Mouse (Mus musculus) liver, postnatal 0 days (tissue): ENCODE data around the gene Gria1. TPM values are rescaled to one million over a fixed set of nuclear protein-coding genes. Genes with fewer than 3 reads are reported as not detected.

Source experiments
- ATAC-seq: fragments of 200-750 bp; cut with Nextera tagmentation; 2 replicates; pipeline ENCODE4 v1.8.0; 2017; ENCODE audit warnings: mild to moderate bottlenecking, moderate library complexity
- DNase-seq: peaks from one replicate; pipeline ENCODE4 v3.0.0-alpha.2; 2016
- H3K27ac ChIP-seq: fragments of 300-500 bp; sonication (generic); 2 replicates; pipeline ENCODE4 v1.5.1; 2014; ENCODE audit warnings: antibody characterized with exemption, moderate library complexity, mild to moderate bottlenecking, low read depth
- H3K27me3 ChIP-seq: fragments of 300-500 bp; sonication (generic); 2 replicates; pipeline ENCODE4 v1.6.1; 2014; ENCODE audit warnings: low read length, control low read depth, mixed read lengths; ENCODE audit not compliant: insufficient read depth
- H3K36me3 ChIP-seq: fragments of 300-500 bp; sonication (generic); replicated peaks from 2 replicates; pipeline ENCODE4 v1.6.1; 2014; ENCODE audit warnings: mild to moderate bottlenecking, control low read depth, low read length, moderate library complexity, mixed read lengths; ENCODE audit not compliant: insufficient read depth
- H3K4me1 ChIP-seq: fragments of 300-500 bp; sonication (generic); 2 replicates; pipeline ENCODE4 v1.6.1; 2014; ENCODE audit warnings: antibody characterized with exemption, mild to moderate bottlenecking, control low read depth; ENCODE audit not compliant: insufficient read depth
- H3K4me2 ChIP-seq: fragments of 300-500 bp; sonication (generic); 2 replicates; pipeline ENCODE4 v1.6.1; 2014; ENCODE audit warnings: low read depth, mild to moderate bottlenecking, low read length, moderate library complexity, mixed read lengths
- H3K4me3 ChIP-seq: fragments of 300-500 bp; sonication (generic); 2 replicates; pipeline ENCODE4 v1.5.1; 2014; ENCODE audit warnings: low read depth, low read length
- H3K9ac ChIP-seq: fragments of 300-500 bp; sonication (generic); replicated peaks from 2 replicates; pipeline ENCODE4 v1.6.1; 2014; ENCODE audit warnings: mild to moderate bottlenecking, moderate library complexity
- H3K9me3 ChIP-seq: fragments of 300-500 bp; sonication (generic); 2 replicates; pipeline ENCODE4 v1.6.1; 2016; ENCODE audit warnings: mild to moderate bottlenecking, control low read depth, low read length, mixed read lengths
- CTCF ChIP-seq: sonication (generic); IDR thresholded peaks from 2 replicates; pipeline ENCODE4 v1.5.1; 2016; ENCODE audit warnings: antibody characterized with exemption, low read depth
- EP300 ChIP-seq: IDR thresholded peaks from 2 replicates; pipeline ENCODE4 v1.6.1; 2016; ENCODE audit warnings: antibody characterized with exemption, low read depth, mild to moderate bottlenecking
- WGBS: fragments of 180-500 bp; shearing (Covaris S2); extraction: QIAGEN DNeasy Blood & Tissue Kit; methylation state at CpG from one replicate; pipeline ENCODE4 v1.1.7; 2014; ENCODE audit not compliant: insufficient replicate concordance; 5-methylcytosine and 5-hydroxymethylcytosine counted together
- polyA plus RNA-seq: library from polyadenylated mRNA; unstranded; fragments of >200 nt; fragmentation: Nextera tagmentation; extraction: Ambion mirVana; gene quantifications from 2 replicates; pipeline ENCODE4 v1.2.1, GENCODE M21; 2015

The Gria1 gene
- not detected in 2 replicates for polyA plus RNA-seq

GRCm38 (mm10) chr11:57011024-57011690, at the start of gene Gria1:
Gene Gria1 (plus strand): TSS chr11:57011387.
- H3K27me3 ChIP-seq, result no peaks in the 10 kb centered on the region
- DNase-seq (no peak), ATAC-seq (no peak)
- WGBS, result 29% methylated on average over 6 of the region's 6 CpGs
- no peaks in the 10 kb centered on the region for H3K36me3 ChIP-seq
- TF ChIP-seq EP300 (no peak), CTCF (no peak)
- H3K9me3 ChIP-seq, result no peaks in the 10 kb centered on the region
- H3K4me2 ChIP-seq, result no peak within 1 kb of the TSS
- H3K27ac ChIP-seq, result no peak within 1 kb of the TSS
- H3K4me3 ChIP-seq, result no peak within 1 kb of the TSS
- no peaks in the 10 kb centered on the region for H3K4me1 ChIP-seq
- no peak within 1 kb of the TSS for H3K9ac ChIP-seq

GRCm38 (mm10) chr11:56961751-56962150, 49.4 kb upstream of the Gria1 start:
- DNase-seq (no peak), ATAC-seq (no peak)
- H3K9me3 ChIP-seq, result no peaks in the 10 kb centered on the region
- no peaks in the 10 kb centered on the region for H3K36me3 ChIP-seq
- 83% methylated on average over 3 of the region's 3 CpGs for WGBS
- no peak overlapping the region for H3K9ac ChIP-seq
- no peaks in the 10 kb centered on the region for H3K27me3 ChIP-seq
- H3K4me1 ChIP-seq, result no peaks in the 10 kb centered on the region
- no peak overlapping the region for H3K4me3 ChIP-seq
- no peak overlapping the region for H3K27ac ChIP-seq
- no peak for TF ChIP-seq CTCF
- no peak for TF ChIP-seq EP300
- H3K4me2 ChIP-seq, result no peak overlapping the region

GRCm38 (mm10) chr11:56972814-56973213, 38.4 kb upstream of the Gria1 start:
- DNase-seq, result no peak

GRCm38 (mm10) chr11:56984321-56985000, 26.7 kb upstream of the Gria1 start:
- H3K9me3 ChIP-seq, result no peaks in the 10 kb centered on the region
- no peaks in the 10 kb centered on the region for H3K36me3 ChIP-seq
- TF ChIP-seq EP300, result no peak
- 82% methylated on average over 3 of the region's 3 CpGs for WGBS
- H3K9ac ChIP-seq, result no peak overlapping the region
- ATAC-seq, result no peak
- H3K4me2 ChIP-seq, result no peak overlapping the region
- H3K4me1 ChIP-seq, result no peaks in the 10 kb centered on the region
- no peak for DNase-seq
- H3K27me3 ChIP-seq, result no peaks in the 10 kb centered on the region
- no peak overlapping the region for H3K4me3 ChIP-seq
- no peak overlapping the region for H3K27ac ChIP-seq

More at GRCm38 (mm10) chr11:56972814-56973213, 38.4 kb upstream of the Gria1 start:
- Histone ChIP-seq H3K4me3 (no peak overlapping the region), H3K4me1 (no peaks in the 10 kb centered on the region), H3K9ac (no peak overlapping the region), H3K9me3 (no peaks in the 10 kb centered on the region), H3K36me3 (no peaks in the 10 kb centered on the region), H3K4me2 (no peak overlapping the region), H3K27ac (no peak overlapping the region), H3K27me3 (no peaks in the 10 kb centered on the region)
- ATAC-seq, result no peak
- TF ChIP-seq CTCF, result no peak
- TF ChIP-seq EP300, result no peak
- WGBS, result 38% methylated on average over 1 of the region's 1 CpGs

GRCm38 (mm10) chr11:56985457-56985856, 25.7 kb upstream of the Gria1 start:
- no peak for TF ChIP-seq EP300
- no peak for TF ChIP-seq CTCF
- Histone ChIP-seq H3K9me3 (no peaks in the 10 kb centered on the region), H3K4me3 (no peak overlapping the region), H3K27me3 (no peaks in the 10 kb centered on the region), H3K4me2 (no peak overlapping the region), H3K36me3 (no peaks in the 10 kb centered on the region), H3K27ac (no peak overlapping the region), H3K4me1 (no peaks in the 10 kb centered on the region), H3K9ac (no peak overlapping the region)
- DNase-seq (no peak), ATAC-seq (no peak)
- WGBS, result 68% methylated on average over 4 of the region's 4 CpGs

GRCm38 (mm10) chr11:56999601-57000001, 11.6 kb upstream of the Gria1 start:
- no peaks in the 10 kb centered on the region for H3K4me1 ChIP-seq
- H3K36me3 ChIP-seq, result no peaks in the 10 kb centered on the region
- H3K4me3 ChIP-seq, result no peak overlapping the region
- H3K9ac ChIP-seq, result no peak overlapping the region
- no peak overlapping the region for H3K27ac ChIP-seq
- ATAC-seq, result no peak
- H3K9me3 ChIP-seq, result no peaks in the 10 kb centered on the region
- no peaks in the 10 kb centered on the region for H3K27me3 ChIP-seq
- 61% methylated on average over 3 of the region's 3 CpGs for WGBS
- no peak for DNase-seq
- TF ChIP-seq EP300 (no peak), CTCF (no peak)
- no peak overlapping the region for H3K4me2 ChIP-seq
